Mouse (Mus musculus) T-helper 1 cell (primary cell): Measurements from ENCODE around the gene G430095P16Rik.

Source experiments
- in situ Hi-C: fragments of 300-600 bp; cut with MboI, MseI; formaldehyde crosslinking; loops from one replicate; pipeline ENCODE4 v1.15.1; 2025; ENCODE audit warnings: high pct_unique_total_duplicates

Gene G430095P16Rik

DNA sequence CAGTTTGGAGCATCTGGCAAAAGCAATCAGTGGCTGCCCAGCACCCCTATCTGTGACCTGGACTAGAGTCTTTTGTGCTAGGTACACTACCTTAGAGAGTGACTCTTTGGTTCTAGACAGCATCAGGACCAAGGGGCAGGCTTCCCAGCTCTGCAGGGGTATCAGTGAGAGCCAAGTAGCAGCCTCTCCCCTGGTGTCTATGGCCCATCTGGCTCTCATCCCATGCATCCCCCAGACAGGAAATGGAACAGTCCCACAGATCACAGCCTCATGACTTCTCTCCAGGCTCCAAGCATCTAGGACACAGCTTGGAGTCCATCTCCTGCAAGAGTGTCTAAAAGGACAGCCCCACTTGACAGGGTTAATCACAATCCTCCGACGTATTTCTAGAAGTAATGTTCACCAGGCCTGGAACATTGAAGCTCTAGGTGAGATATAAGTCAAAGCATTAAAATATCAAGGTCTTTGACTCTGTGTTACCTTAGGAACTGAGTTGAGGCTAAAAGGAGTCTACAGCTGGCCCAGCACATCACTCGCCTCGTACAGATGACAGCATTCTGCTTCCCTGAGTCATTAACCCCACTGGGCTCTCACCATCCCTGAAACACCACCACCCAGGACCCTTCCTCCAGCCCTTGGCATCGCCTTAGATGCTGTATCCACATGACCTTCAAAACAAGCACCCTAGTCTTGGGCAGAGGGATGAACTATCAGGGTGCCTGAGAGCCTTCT, 3.7 kb upstream of the G430095P16Rik start:
- in situ Hi-C loops = no loop called here

GRCm38 (mm10) chr8:84722530-84722849, 317 bp upstream of the G430095P16Rik start:
- in situ Hi-C loops = no loop called here

DNA sequence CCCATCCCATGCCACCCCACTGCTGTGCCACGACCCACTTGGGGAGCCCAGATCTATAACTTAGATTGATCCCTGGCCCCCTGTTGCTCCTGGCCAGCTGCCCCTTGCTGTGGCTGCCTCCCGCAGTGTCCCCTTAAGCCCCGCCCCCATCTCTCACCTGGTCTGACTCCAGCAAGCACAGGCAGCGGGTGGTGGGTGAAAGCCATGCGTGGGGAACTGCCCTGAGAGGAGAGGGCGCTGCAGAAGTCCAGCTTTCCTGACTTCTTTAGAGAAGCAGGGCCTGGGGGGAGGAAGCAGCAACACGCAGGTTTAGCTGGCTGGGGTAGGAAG, 729 bp downstream of the G430095P16Rik start:
- in situ Hi-C loops = no loop called here

DNA sequence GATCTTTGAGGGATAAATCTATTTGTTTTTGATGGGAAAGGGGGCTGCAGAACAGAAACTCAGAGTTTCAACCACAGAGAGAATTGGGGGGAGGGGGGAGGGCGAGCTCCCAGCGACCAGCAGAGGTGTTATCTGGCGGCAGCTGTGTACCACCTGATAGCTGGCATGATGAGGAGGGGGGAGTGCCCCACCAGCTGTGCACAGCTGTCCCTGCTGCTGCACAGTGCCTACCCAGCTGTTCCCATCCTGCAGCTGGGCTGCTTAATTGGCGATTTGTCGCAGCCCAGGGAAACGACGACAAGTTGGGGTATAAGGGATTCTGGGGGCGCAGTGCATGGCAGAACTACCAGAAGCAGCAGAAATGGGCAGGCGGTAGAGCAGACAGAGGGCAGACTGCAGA, 1.9 kb downstream of the G430095P16Rik start:
- in situ Hi-C loops = no loop called here

DNA sequence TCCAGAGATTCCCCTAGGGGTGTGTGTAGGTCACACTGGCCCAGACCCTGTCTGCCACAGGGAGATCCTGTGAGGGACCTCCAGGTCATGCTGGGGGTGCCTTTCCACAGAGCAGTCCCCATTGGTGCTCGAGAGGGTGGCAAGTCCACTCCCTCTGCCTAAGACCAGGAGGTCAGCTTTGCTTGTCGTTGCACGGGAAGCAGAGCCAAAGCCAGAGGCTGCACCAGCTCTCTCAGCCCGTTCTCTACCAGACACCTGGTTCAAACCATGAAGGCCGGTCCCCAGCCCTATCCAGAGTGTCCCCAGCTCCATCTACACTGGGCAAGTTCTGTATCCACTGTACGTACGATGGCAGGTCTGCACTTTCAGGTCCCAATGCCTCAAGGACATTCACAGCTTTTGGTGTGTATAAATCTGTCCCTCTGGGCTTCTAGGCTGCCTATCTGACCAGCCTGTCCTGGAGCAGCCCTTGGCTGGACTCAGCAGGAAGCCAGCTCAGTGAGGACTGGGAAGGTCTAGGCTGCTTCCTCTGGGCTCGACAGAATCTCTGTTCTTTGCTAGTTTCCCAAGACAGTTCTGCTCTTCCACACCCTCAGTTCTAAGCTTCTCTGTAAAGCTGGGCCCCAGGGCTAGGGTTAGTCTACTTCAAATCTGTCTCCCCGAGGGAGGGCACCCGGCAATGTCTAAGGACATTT, 2.6 kb downstream of the G430095P16Rik start:
- in situ Hi-C loops = no loop called here

DNA sequence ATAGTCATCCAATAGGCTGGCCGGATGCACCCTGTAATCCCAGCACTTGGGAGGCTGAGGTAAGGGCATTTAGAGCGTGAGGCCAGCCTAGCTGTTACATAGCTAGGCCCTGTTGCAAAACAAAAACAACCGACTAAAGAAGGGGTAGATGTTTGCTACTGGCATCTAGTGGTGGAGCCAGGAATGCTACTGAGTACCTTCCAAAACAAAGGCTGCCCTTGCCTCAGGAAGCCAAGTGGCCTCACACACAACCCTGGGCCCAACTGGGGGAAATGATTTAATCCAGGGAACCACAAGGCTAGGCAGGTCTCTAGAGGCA, 3.1 kb downstream of the G430095P16Rik start:
- in situ Hi-C loops = no loop called here

GRCm38 (mm10) chr8:84728474-84728873, 5.7 kb downstream of the G430095P16Rik start:
- in situ Hi-C loops = no loop called here

GRCm38 (mm10) chr8:84729921-84730362, 7.1 kb downstream of the G430095P16Rik start:
- in situ Hi-C loops = loop anchor here (5.0 kb wide), 1 partner anchor 67 kb away; no protein-coding TSS in a partner anchor

GRCm38 (mm10) chr8:84730541-84731370, 7.9 kb downstream of the G430095P16Rik start:
- in situ Hi-C loops = loop anchor here (5.0 kb wide), 1 partner anchor 67 kb away; no protein-coding TSS in a partner anchor

DNA sequence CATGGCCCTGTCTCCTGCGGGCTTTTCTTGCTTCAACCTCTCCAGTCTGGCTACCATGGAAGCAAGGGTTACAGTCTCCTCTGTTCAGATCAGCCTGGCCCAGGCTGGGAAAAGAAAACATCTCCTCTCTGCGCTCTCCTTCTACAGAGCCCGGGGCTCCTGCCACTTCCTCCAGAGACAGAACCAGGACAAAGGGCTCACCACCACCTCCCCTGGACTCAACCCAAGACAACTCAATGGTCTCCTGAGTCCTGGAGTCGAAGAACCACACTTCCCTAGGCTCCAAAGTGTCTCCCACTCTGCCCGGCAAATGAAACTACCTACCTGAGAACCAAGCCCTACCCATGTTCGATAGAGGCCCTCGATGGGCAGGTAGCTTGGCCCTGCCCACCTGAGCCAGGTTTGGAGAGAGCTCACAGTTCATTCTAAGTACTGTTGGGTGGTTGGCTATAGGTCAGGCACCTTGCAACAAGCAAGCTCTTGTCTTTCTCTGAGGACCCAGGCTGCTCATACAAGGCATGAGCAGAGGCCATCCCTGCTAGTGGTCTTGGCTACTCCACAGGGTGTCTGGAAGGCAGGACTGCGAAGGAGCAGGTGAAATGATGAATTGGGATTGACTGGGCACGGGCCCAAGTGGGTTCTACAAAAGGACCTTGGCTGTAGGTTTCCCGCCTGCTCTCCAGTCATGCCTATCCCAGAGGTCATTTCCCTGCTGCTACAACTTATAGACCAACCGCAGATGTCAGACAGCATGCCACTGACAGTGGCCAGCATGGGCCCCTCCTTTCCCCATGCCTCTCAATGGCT, 8.8 kb downstream of the G430095P16Rik start:
- in situ Hi-C loops = loop anchor here (5.0 kb wide), 1 partner anchor 66 kb away; no protein-coding TSS in a partner anchor

GRCm38 (mm10) chr8:84732545-84732944, 9.7 kb downstream of the G430095P16Rik start:
- in situ Hi-C loops = loop anchor here (5.0 kb wide), 1 partner anchor 65 kb away; no protein-coding TSS in a partner anchor

DNA sequence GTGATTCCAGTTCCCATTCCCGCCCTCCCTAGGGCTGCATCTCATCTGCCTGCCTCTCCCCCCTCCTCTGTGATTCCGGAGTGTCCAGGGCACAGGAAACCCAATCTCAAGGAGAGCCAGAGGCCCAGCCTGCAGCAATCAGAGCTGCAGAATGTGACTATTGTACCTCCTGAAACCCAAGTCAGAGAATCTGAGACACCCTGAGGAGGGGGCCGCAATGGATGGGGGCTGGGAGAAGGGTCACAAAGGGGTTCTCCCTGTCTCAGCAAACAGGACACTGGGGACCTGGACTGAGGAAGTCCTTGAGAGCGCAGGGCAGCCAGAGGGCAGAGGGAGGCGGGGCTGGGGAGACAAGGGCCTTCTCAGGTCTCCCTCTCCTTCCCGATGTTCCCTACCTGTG, 10.2 kb downstream of the G430095P16Rik start:
- in situ Hi-C loops = loop anchor here (5.0 kb wide), 1 partner anchor 64 kb away; no protein-coding TSS in a partner anchor

- in situ Hi-C loops = loop anchor here (5.0 kb wide), 1 partner anchor 63 kb away; no protein-coding TSS in a partner anchor
Measured at GRCm38 (mm10) chr8:84733959-84734358, 11.2 kb downstream of the G430095P16Rik start.

DNA sequence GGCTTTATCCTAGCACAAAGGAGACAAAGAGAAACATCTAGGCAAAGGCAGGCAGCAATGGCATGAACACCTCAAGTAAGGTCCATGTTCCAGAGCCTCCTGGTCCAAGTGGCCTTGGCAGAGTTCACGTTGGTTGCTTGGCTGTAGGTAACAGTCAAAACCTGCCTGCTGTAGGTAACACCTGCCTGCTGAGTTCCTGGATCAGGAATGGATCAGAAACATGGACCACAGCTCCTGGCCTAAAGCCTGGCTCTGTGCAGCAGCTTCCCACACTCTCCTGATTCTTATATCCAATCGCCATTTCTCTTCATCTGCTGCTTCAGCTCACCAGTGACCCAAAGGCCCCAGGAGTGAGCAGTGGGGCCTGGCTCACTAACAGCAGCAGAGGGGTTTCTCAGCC, 11.9 kb downstream of the G430095P16Rik start:
- in situ Hi-C loops = loop anchor here (5.0 kb wide), 1 partner anchor 63 kb away; no protein-coding TSS in a partner anchor

DNA sequence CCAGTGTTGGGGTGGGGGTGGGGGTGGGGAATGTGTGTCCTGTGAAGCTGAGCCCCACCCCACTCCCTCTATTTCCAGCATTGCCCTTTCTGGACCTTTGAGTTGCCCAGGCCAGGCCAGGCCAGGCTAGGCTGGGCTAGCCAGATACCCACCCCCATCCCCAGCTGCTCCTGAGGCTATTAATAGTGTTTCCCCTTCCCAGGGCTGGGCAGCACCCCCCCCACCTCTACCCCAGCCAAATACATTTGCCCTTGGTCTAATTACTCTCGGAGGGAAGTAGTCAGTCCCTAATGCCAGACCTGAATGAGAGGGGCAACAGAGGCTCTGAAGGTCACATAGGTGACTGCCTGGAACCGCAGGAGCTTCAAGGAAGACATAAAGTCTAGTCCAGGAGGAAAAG, 12.8 kb downstream of the G430095P16Rik start:
- in situ Hi-C loops = no loop called here

DNA sequence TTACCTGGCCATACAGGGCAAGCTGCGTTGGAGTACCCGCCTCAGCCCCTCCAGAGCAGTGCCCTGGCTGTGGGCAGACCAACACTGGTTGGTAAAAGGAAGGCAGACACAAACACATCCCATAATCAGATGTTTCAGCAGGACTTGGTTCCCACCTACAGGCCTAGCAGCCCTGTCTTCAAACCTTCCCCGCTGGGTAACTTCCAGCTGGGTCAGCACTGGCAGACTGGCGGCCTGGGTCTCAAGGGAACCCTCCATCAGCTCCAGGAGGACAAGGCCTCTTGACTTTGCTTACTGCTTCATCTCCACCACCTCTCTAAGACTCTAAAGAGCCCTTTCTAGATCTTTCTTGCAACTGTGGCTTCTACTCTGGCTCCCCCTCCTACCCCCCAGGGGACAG, 13.7 kb downstream of the G430095P16Rik start:
- in situ Hi-C loops = no loop called here

DNA sequence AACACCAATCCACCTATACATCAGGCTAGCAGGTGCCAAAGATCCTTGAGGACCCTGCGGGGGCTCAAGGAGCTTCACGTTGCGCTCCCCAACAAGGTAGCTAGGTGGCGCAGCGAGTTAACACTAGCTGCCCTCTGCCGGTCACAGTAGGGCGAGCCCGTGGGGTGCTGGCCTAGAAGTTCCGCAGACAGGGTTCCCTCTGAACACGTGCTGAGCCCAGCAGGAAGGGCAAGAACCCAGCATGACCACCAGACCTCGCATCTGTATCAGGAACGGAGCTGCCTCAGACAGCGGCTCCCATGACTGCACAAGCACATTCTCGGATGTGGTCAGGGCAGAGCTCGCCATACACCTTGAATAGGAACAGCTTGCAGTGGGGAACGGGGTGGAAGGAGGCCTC, 14.8 kb downstream of the G430095P16Rik start:
- in situ Hi-C loops = no loop called here

- in situ Hi-C loops = no loop called here
Measured at GRCm38 (mm10) chr8:84738266-84738665, 15.5 kb downstream of the G430095P16Rik start.

GRCm38 (mm10) chr8:84738715-84739400, 16.1 kb downstream of the G430095P16Rik start:
- in situ Hi-C loops = no loop called here

DNA sequence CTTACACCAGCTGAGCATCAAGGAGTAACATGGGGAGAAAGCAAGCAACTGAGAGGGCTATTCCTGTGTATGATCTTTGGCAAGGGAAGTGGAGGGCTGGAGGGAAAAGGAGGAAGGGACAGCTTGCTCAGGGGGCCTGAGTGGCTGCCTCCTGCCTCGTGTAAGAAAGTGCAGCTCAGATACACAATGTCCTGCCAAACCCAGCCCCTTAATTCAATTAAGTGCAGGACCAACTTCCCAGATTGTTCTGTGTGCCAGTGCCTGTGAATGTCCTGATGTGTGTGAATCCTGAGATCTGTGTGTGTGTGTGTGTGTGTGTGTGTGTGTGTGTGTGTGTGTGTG, 16.6 kb downstream of the G430095P16Rik start:
- in situ Hi-C loops = no loop called here
